In the genomic region with DNA sequence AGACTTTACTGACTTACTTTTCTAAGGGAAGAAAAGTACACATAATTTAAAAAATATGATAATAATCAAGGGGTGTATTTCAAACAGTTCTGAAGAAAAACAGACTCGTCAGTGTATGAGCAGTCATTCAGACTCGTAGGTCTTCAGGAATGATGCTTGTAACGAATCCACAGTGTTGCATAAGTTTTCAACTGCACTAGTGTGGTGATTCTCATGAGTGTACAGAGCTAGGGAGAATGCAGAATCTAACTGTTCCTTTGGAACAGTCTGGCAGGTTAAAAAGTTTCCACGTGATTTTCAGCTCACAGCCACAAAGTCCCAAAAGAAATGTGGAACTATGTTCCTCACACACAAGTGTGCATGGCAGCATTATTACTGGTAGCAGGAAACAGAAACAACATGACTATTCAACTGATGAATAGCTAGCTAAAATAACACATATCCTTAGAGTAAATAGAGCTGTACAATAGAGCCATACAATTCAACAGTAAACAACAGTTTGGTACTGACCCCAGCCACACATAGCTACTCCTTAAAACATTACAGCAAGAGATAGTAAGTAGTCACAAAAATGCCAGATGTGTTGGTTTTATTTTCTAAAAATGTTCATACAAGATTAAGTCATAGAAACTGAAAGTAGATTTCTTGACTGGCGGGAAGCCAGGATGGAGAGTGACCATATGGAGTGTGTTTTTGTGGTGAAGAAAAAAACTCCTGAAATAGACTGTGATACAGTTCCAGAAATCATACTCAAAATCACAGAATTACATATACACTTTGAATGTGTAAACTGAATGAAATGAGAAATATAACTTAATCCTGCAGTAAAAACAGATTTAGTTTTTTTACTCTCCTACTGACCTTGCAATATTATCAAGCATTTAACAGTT, we compare ENCODE assay signal across 10 mouse cellular contexts.
A peak's percentile ranks its signal among the peaks of the same experiment; 100 is the strongest.
DNase-seq lines count a peak whose midpoint lies in the region; ATAC-seq and TF ChIP-seq lines count a peak whose summit lies in the region.
"Had no signal": no experiment of that assay in that cellular context is flagged by ENCODE, and none has a peak within 500 bp of the region (broad histone marks: within the 10 kb centered on the region; RNA-seq: fewer than 3 reads in every experiment).

No protein-coding gene starts in this region.

- no peak for ATAC-seq in liver, postnatal 0 days
- ATAC-seq: midbrain, embryonic 15.5 days had no signal

- no peaks in the 10 kb centered on the region for H3K79me2 ChIP-seq in heart, adult 2 months (replicated peaks; ENCODE audit: control insufficient read depth, insufficient read depth, low read length)

- H3K9me3 ChIP-seq in liver, postnatal 0 days (ENCODE audit: low read length), result no peaks in the 10 kb centered on the region
- H3K9me3 ChIP-seq: midbrain, embryonic 15.5 days had no signal

- H3K27me3 ChIP-seq in liver, postnatal 0 days (ENCODE audit: insufficient read depth, low read length), result no peaks in the 10 kb centered on the region
- no peaks in the 10 kb centered on the region for H3K27me3 ChIP-seq in heart, adult 2 months (ENCODE audit: control insufficient read depth, insufficient read depth, low read length)
- H3K27me3 ChIP-seq: midbrain, embryonic 15.5 days had no signal

- no peak for TF ChIP-seq EP300 in liver, postnatal 0 days (IDR thresholded peaks at IDR 0.05; ENCODE audit: low read depth)
- TF ChIP-seq EP300 in heart, adult 2 months (IDR thresholded peaks at IDR 0.05; ENCODE audit: insufficient read depth, low read depth, low read length), result no peak

- H3K9ac ChIP-seq in liver, postnatal 0 days (replicated peaks), result no peak overlapping the region
- no peak overlapping the region for H3K9ac ChIP-seq in heart, adult 2 months (ENCODE audit: low read depth, low read length)
- H3K9ac ChIP-seq: midbrain, embryonic 15.5 days had no signal

- H3K4me2 ChIP-seq in liver, postnatal 0 days (ENCODE audit: low read depth, low read length), result no peak overlapping the region
- H3K4me2 ChIP-seq: midbrain, embryonic 15.5 days had no signal

- TF ChIP-seq POLR2A in heart, adult 2 months (IDR thresholded peaks at IDR 0.05; ENCODE audit: insufficient read depth, low read depth, low read length), result no peak

- H3K4me3 ChIP-seq in liver, postnatal 0 days (ENCODE audit: low read depth, low read length), result no peak overlapping the region
- H3K4me3 ChIP-seq in heart, adult 2 months, result no peak overlapping the region
- H3K4me3 ChIP-seq: midbrain, embryonic 15.5 days had no signal

- no peaks in the 10 kb centered on the region for H3K4me1 ChIP-seq in liver, postnatal 0 days (ENCODE audit: insufficient read depth)
- H3K4me1 ChIP-seq in heart, adult 2 months (ENCODE audit: control insufficient read depth, insufficient read depth, low read length), result no peaks in the 10 kb centered on the region; the same call in 1 of the 2 replicates
- H3K4me1 ChIP-seq: midbrain, embryonic 15.5 days had no signal

- TF ChIP-seq CTCF in liver, postnatal 0 days (IDR thresholded peaks at IDR 0.05; ENCODE audit: low read depth), result no peak
- TF ChIP-seq CTCF in heart, adult 2 months (IDR thresholded peaks at IDR 0.05), result no peak

- 58% methylated on average over 5 of the region's 5 CpGs for WGBS in liver, postnatal 0 days (ENCODE audit: insufficient replicate concordance)
- 54% methylated on average over 5 of the region's 5 CpGs for WGBS in heart, adult 2 months

- intact Hi-C loops in heart, postnatal 10 days (cut with DNase I), result no loop called here
- intact Hi-C loops in left cerebral cortex, postnatal 10 days (cut with DNase I), result no loop called here
- intact Hi-C loops in heart, adult 2 months (cut with DNase I), result no loop called here

- H3K36me3 ChIP-seq in liver, postnatal 0 days (replicated peaks; ENCODE audit: insufficient read depth, low read length), result no peaks in the 10 kb centered on the region
- H3K36me3 ChIP-seq in heart, adult 2 months (ENCODE audit: control insufficient read depth, insufficient read depth, low read length), result no peaks in the 10 kb centered on the region
- H3K36me3 ChIP-seq: G1E; midbrain, embryonic 15.5 days had no signal

- peak; percentile 14 to 15 for DNase-seq in heart, postnatal 10 days
- no peak for DNase-seq in heart, adult 9 months (ENCODE audit: low spot score in 2 of 2)
- peak; percentile 85 for DNase-seq in NIH3T3 (ENCODE audit: low read depth)
- DNase-seq in fibroblast of lung, adult 2 months (ENCODE audit: low read depth), result peak; percentile 25
- peak; percentile 61 to 77 for DNase-seq in left cerebral cortex, postnatal 10 days (ENCODE audit: extremely low spot score in 1 of 2, low spot score in 2 of 2)
- no peak for DNase-seq in liver, postnatal 0 days
- DNase-seq in ovary, postnatal 14 days (ENCODE audit: low spot score), result no peak
- DNase-seq in heart, adult 2 months, result no peak

- no peak overlapping the region for H3K27ac ChIP-seq in liver, postnatal 0 days (ENCODE audit: low read depth)
- H3K27ac ChIP-seq in heart, adult 2 months, result no peak overlapping the region
- H3K27ac ChIP-seq: midbrain, embryonic 15.5 days had no signal

Comparison
In these comparisons a context has a peak if more than half of its experiments do, and no peak if none do; other contexts are left out.
1. DNase-seq: peak in heart, postnatal 10 days (2 of 2), NIH3T3 (single experiment), fibroblast of lung, adult 2 months (single experiment) and left cerebral cortex, postnatal 10 days (2 of 2); none in heart, adult 9 months (0 of 2), liver, postnatal 0 days (single experiment), ovary, postnatal 14 days (single experiment) and heart, adult 2 months (0 of 2).